Mouse (Mus musculus) left cerebral cortex, adult 11 months (tissue): ENCODE data around the gene Cfap157.

Source experiments
- DNase-seq: peaks from one replicate; pipeline ENCODE4 v3.0.0; 2022; ENCODE audit warnings: low spot score

Gene Cfap157

DNA sequence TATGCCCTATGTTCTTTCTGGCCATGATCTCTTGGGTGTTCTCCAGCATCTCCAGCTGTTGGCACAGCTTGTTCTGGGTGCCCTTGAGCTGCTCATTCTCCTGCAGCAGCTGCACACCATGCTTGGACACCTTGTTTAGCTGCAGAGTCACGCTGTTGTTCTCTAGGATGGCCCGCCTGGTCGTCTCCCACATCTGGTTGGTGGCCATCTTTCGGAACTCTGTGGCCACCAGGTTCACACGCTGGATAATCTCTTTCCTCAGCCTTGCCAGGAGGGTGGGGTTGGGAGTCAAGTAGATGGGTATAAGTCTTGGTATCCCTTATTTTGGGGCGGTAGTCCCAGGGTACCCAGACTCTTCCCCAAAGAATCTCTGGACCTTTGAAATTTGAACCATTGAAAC lies 4.5 kb downstream of the Cfap157 start:
- no peak for DNase-seq

DNA sequence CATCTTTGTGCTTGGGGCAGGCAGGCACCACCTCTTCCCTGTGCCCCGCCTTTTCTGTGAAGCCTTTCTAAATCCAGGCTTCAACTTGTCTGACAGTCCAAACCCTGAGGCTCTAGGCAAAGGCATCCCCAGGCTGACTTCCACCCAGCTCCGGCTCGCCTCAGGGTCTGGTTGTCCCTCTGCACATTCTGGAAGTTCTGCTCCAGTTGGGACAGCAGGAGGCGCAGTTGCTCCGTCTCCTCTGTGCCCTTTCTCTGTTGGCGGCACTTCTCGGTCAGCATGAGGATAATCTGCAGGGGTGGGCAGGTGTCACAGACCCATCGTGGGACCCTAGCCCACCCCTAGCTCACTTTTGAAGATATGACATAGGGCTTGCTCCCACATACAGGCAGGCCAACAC lies 5.1 kb downstream of the Cfap157 start:
- no peak for DNase-seq

DNA sequence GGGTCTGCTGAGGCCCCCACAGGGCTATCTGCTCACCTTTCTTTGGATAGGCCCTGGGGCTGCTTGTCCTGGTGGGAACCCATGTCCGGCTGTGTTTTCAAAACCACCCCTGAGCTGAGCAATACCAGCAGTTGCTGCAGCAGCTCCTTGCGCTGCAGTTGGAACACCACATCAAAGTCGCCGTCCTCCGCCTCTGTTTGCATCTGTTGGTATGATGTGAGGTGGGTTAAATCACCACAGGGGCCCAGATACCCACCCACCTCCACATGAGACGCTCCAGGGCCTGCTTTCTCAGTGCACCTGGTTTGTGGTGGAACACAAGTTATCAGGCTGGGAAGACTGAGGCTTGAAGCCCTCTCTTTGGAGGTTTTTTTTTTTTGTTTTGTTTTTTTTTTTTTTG lies 6.1 kb downstream of the Cfap157 start:
- no peak for DNase-seq

DNA sequence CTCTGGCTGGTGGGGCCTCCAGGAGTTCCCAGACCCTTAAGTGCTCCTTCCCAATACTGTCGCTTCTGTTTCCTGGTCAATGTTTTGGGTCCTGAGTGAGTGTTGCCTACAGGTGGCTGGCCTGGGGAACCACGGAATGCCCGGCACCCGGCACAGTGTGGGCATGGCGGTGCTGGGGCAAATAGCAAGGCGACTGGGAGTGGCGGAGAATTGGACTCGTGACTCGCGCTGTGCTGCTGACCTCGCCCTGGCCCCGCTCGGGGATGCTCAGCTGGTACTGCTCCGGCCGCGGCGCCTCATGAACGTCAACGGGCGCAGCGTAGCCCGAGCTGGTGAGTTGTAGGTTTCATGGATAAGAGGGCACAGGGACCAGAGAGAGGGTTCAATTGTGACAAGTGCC lies 8.0 kb downstream of the Cfap157 start:
- no peak for DNase-seq

DNA sequence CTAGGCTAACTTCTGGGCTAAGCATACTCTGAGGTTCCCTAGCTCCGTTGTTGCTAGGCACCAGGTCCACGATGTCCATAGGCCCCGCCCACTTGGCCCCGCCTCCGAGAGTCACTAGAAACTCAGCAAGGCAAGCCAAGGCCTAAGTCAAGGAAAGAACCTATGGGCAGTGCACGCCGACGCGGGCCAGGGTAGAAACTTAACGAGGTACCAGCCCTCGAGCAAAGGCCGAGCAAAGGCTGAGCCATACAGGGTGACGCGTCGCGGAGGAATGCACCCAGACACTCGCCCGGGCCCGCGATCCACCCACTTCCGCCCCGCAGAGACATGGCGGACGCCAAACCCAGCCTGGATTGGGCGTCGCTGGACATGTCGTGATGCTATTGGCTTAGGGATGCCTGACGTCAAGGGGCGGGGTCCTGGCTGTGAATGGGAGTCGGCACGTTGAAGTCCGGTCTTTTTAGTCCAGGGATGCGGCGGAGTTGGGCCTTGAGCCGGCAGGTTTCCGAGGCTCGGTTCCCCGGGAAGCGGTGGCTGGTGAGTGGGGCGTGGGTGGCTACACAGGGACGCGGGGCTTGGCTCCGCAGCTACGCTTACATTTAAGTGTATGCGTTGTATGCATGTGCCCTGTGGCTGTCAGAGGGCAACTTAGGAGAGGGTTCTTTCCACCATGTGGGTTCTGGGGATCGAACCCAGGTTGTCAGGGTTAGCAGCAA lies 8.7 kb downstream of the Cfap157 start, which contains the start of the genes Ttc16 and Ptrh1:
Gene Ttc16 (minus strand): TSS at position 275 of the 716 bp plus-strand sequence.
Gene Ptrh1 (plus strand): TSS at position 428 of the 716 bp plus-strand sequence.
- peak; percentile 95 for DNase-seq

DNA sequence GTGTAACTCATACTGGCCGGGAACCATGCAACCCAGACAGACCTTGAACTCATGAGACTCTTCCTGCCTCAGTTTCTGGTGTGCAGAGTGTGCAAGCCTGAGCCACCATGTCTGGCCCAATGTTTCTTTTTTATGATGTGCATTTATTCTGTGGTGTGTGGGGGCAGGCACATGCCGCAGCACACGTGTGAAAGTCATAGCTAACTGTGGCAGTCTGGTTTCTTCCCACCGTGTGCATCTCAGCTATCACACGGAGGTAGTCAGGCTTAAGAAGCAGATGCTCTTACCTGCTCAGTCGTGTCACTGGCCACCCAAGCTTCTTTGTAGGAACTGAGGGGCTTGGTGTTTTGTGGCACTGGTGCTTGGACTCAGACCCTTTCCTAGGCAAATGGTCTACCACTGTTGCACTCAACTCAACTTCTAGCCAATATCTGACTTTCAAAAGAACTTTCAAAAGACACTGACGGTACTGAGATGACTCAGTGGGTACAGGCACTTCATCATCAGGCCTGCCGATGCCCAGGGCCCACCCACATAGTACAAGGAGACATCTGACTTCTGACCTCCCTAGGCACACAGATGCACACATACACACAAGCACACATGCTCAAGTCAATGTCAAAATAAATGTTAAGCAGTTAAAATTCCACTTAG lies 11.5 kb downstream of the Cfap157 start:
- DNase-seq, result no peak

DNA sequence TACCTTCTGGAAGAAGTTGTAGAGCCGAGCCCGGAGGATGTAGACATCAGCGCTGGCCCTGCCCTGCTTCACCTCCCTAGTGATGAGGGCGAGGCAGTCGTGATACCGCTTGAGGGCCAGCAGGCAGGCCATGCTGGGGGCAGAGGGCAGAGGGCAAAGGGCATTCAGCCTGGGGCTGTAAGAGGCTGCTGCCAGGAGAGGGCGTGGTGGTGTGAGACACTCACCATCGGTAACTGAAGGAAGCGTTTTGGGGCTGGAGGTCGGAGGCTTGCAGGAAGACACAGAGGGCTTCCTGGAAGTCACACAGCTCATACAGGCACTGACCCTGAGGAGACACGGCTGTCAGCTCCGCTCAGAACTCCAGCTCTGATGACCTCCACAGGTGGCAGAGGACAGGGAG lies 12.3 kb downstream of the Cfap157 start:
- no peak for DNase-seq

DNA sequence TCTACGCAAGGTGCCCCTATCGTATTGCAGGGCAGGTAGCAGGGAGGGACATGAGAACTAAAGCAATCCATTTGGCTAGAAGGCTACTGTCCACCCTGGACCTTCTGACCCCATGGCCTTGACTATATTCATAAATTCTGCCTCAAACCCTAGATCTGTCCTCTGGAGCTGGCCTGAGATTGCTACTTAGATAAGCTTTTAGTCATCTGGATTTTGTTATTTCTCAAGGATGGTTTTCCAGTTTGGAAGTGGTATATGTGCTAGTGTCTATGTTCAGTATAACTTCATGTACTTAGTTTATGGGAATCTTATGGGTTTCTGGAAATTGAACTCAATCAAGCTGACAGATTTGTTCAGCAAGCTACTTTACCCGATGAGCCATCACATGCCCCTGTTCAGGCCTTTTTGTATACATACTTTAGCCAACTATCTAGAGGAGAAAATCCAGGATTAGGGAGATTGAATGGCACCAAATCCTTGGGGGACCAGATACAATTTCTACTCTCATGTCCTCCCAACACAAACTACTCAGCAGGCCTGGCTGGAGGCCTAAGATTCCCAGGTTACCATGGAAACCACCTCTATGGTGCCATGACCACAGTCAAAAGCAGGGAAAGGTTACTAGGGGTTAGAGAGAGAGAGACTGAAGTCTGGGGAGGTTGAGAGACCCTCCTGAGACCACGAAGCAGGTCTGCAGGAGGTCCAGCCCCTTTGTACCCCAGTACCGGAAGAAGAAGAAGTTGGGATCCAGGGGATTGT lies 14.7 kb downstream of the Cfap157 start:
- DNase-seq, result no peak

DNA sequence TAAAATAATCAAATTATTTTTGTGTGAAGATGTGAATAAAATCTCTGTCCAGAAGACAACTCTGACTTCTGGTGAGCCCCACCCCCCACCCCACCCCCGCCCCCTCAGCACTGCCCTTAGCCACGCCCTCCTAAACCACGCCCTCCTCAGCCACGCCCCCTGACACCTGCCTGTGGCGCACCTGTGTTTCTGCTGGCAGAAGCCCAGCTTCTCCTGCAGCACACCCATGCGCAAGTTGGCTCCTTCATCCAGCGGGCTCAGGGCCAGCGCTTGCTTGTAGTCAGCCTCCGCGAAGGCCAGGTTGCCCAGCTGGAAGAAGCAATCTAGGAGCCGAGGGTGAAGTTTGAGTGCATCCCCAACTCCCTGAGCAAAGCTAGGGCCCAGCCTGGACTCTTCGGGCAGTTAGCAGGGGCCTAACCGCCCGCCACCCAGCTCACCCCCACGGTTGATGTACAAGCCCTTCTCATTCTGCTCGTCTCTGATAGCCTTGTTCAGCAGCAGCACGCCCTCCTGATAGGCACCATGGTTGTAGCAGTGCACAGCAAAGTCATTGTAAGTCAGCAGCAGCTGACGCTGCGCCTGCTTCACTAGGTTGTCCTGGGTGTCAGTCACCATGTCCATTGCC lies 15.5 kb downstream of the Cfap157 start:
- DNase-seq, result no peak

DNA sequence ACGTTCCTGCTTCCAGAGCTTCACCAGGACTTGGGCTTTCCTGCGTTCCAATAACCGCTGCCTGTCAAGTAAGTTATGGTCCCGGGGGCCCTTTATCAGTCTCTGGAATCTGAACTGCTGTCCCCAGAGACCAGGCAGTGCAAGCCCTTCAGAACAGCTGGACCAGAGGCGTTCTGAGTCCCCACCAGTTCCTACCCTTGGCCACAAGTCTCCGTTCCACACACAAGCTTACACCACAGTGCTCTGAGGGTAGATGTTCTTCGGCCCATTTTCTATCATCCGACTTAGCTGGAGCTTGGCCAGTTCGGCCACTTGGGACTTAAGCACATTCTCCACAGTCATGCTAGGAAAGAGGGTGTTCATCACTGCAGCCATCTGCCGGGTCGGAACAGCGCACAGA lies 17.0 kb downstream of the Cfap157 start:
- DNase-seq, result no peak

DNA sequence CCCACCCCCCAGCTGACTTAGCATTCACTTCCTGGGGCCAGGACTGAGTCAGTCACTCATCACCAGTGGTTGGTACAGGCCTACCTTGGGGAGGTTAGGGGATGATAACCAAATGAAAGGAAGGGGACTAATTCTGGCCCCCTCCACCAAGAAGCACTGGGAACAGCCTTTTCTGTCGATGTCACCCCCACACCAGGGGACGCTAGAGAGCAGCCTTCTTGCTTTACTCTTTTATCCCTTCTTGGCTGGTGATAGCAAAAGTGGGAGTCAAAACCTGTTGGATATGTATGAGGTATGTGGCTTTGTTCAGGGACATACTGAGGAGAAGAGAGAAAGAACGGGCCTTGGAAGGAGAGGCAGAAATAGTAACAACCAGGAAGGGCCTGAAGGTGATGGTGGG lies 20.9 kb downstream of the Cfap157 start:
- no peak for DNase-seq

DNA sequence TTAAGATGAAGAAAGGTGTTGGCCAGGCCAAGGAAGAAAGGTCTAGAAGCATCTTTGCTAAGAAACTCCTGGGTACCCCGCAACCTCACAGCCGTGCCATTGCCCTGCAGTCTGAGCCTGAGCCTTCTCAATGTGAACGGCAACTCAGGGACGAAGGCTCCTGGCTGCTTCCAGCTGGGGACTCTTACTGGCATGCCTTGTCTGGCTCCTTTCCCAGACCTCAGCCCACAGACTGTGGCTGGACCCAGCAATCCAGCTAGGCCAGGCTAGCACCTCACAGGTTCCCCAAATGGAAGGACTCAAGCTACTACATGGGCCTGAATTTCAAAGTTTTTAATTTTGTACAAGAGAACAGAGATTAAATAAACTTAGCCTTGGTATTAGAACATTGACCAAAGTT lies 22.4 kb downstream of the Cfap157 start:
- no peak for DNase-seq

DNA sequence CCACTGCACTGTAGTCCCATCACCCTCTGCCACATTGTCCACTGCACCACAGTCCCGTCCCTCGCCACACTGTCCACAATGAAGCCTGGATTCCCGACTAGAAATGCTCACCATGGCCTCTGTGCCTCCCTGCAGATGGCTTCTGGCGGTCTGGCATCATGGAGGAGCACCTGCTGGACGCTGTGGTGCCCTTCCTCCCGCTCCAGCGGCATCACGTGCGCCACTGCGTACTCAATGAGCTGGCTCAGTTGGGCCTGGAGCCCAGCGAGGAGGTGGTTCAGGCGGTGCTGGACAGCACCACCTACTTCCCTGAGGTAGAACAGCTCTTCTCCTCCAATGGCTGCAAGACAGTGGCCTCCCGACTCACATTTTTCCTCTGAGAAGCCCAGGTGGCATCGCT lies 22.9 kb downstream of the Cfap157 start:
- no peak for DNase-seq

DNA sequence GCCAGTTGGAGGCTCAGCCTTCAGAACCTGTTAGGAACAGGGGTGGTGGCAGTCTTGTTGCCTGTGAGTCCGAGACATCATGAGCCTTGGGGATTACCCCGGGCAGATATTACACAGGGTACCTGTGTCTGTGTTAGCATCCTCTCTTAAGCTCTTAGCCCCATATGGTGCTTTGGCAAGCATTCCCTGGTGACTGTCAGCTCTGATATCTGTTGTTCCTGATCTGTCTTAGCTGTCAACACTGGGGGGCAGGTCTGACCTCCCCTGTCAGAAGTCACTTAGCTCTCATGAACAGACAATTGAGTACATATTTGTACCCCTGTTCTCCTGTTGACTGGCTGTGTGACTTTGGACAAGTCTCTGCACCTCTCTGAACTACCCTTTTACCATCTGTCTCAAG lies 25.2 kb downstream of the Cfap157 start:
- DNase-seq, result no peak

DNA sequence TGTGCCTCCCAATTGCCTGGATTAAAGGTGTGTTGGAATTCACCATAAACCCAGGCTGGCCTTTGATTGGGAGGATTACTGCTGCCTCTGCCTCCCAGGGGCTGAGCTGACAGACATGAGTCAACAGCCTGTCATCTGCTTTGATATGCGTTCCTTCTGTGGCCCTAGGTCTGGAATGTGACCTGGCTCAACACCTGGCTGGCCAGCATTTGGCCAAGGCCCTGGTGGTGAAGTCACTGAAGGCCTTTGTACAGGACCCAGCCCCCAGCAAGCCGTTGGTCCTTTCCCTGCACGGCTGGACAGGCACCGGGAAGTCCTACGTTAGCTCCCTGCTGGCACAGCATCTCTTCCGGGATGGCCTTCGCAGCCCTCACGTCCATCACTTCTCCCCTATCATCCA lies 25.7 kb downstream of the Cfap157 start:
- DNase-seq, result no peak

DNA sequence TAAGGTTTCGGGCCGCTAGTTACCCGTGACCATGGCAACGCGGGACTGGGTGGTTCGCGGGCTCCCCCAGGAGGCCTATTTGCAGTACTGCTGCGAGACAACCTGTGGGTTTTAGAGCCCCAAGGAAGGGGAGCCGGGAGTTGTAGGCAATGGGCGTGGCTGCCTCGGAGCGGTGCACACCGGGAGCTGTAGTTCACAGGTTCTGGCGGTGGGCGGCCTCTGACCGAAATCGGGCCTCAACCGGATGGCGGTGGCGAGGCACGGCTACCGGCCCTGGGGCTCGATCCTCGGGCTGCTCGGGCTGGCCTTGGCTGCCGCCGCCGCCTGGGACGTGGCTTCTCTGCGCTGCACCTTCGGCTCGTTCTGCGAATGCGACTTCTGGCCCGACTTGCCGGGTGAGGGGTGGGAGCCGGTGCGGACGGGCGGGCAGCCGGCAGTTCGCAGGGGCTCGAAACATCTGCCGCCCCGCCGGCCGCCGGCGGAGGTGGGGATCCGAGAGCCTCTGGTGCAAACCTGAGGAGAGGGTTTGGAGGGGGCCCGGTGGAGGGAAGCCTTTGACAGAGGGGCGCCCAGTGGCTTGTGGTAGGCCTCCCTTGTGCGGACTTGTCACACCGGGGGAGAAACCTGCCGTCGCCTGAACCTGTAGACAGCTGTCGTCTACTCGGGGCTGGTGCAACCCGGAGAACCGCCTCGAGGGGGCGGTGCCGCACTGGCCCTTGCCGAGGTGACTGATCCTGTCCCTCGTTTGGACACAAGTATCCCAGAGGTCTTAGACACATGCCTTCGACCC lies 27.0 kb downstream of the Cfap157 start, which contains the start of gene Tor2a:
Gene Tor2a (plus strand): TSS at position 179 of the 790 bp plus-strand sequence.
- peak; percentile 96 for DNase-seq

DNA sequence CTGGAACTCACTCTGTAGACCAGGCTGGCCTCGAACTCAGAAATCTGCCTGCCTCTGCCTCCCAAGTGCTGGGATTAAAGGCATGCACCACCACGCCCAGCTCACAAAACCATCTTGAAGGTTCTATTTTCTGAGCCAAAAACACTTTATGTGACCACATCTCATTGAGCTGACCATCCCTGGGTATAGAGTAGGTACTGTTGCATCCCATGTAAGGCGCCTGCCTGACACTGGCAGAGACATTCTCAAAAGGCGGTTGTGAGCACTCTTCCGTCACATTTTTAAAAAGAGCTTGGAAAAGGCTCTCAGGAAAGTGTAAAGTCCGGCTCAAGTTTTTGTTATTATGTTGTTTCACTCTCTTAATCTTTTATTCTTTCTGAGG lies 27.6 kb downstream of the Cfap157 start:
- DNase-seq, result no peak

DNA sequence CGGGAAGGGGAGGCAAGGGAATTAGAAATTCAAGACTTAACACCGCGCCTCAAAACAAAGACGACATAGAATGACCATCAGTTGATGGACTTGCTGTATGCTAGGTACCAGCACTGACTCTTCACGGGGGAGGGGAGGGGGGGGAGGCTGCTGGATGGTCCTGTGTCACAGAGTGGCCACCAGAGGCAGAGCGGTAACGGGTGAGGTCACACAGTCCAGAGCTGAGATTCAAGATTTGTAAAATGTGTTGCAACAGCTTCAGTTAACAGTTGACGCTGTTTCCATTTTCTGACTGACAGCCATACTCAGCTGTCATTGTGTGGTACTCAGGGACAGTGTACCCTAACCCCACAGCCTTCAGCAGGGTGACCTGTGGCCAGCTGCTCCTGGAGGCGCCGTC lies 32.0 kb downstream of the Cfap157 start:
- DNase-seq, result no peak

DNA sequence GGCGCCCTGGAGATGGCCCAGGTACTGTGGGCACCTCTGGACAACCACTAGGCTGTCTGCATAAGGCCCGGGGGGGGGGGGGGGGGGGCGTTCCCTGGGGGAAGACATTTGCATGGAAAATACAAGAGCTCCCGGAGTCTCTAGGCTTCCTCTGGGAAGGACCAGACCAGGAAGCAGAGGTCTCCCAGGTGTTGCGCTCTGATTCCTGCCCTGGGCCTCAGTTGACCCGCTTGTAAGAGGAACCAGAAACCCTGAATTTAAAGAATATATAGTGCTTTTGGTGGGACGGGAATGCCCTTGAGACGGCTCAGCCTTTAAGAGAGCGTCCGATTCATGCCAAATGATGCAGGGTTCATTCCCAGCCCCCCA lies 32.6 kb downstream of the Cfap157 start:
- no peak for DNase-seq

DNA sequence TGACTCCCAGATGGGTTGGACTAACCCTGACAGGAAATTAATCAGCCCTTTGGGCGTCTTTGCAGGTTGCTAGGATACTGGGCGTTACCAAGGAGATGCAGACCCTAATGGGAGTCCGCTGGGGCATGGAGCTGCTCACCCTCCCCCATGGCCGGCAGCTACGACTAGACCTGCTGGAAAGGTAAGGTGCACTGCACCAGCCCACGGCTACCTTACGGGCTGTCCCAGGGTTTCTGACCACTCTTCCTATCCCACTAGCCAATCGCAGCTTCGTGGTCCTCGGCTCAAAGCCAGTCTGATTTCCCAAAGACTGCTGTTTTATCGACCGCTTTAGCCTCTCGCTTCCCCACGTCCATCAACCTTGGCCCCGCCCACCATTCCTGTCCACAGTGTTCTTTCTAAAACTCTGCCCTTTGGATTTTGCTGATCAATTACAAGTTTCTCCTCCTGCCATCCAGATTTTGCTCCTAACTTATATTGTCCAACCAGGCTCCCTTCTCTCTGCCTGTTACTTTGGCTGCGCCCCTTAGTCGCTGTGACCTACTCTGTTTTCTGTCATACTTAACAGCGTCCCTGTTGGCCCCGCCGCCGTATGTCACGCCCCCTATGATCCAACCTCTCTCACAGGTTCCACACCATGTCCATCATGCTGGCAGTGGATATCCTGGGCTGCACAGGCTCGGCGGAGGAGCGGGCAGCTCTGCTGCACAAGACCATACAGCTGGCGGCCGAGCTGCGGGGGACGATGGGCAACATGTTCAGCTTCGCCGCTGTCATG lies 33.2 kb downstream of the Cfap157 start:
- no peak for DNase-seq

DNA sequence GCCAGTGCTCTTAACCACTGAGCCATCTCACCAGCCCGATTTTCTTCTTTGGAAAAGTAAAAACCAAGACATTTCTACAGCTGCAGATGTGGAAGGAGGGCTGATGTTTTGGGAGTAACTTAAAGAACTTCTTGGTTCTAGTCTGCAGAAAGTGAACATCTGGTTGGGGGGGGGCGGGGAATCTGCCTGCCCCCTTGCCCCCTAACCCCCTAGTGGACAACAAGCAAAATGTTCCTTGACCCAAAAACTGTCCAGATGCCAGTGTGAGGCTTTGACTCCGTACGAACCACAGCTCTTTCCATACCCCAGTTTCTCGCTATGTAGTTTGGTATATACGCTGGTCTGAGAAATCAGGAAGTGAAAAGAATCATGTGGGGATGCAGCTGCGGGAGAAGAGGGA lies 34.0 kb downstream of the Cfap157 start:
- DNase-seq, result no peak
